Mouse (Mus musculus) heart, adult 2 months (tissue): ENCODE data around the gene Ubqln4. TPM values are rescaled to one million over a fixed set of nuclear protein-coding genes. Genes with fewer than 3 reads are reported as not detected.
A peak's percentile ranks its signal among the peaks of the same experiment; 100 is the strongest.

Experiments
- DNase-seq, 2 experiments: peaks; one replicate each; pipeline ENCODE4 v3.0.0; 2021
- H3K27ac ChIP-seq: fragments of 200-600 bp; 2 replicates; pipeline ENCODE4 v1.8.1; 2022
- H3K27me3 ChIP-seq: fragments of 200-500 bp; 2 replicates; pipeline ENCODE4 v1.6.1; 2012; ENCODE audit warnings: mild to moderate bottlenecking, low read length, inconsistent platforms, mixed read lengths; ENCODE audit not compliant: control insufficient read depth, insufficient read depth
- H3K36me3 ChIP-seq: fragments of 200-500 bp; 2 replicates; pipeline ENCODE4 v1.6.1; 2012; ENCODE audit warnings: low read length, inconsistent platforms; ENCODE audit not compliant: control insufficient read depth, insufficient read depth
- H3K4me1 ChIP-seq: fragments of 200-500 bp; 2 replicates; pipeline ENCODE4 v1.6.1; 2011; ENCODE audit warnings: low read length; ENCODE audit not compliant: control insufficient read depth, insufficient read depth
- H3K4me3 ChIP-seq: fragments of 200-600 bp; 2 replicates; pipeline ENCODE4 v1.8.1; 2022
- H3K79me2 ChIP-seq: fragments of 200-500 bp; replicated peaks from 2 replicates; pipeline ENCODE4 v1.6.1; 2012; ENCODE audit warnings: mild to moderate bottlenecking, inconsistent platforms, low read length, moderate library complexity, mixed read lengths; ENCODE audit not compliant: control insufficient read depth, insufficient read depth
- H3K9ac ChIP-seq: fragments of 200-500 bp; 2 replicates; pipeline ENCODE4 v1.6.1; 2012; ENCODE audit warnings: low read depth, mild to moderate bottlenecking, control low read depth, inconsistent platforms, low read length, mixed read lengths
- CTCF ChIP-seq: fragments of 200-600 bp; IDR thresholded peaks from 2 replicates; pipeline ENCODE4 v1.8.1; 2022; ENCODE audit warnings: antibody characterized with exemption, mild to moderate bottlenecking, moderate library complexity
- EP300 ChIP-seq: fragments of 200-500 bp; IDR thresholded peaks from 2 replicates; pipeline ENCODE4 v1.6.1; 2011; ENCODE audit warnings: low read depth, low read length, control low read depth; ENCODE audit not compliant: insufficient read depth
- POLR2A ChIP-seq: fragments of 200-500 bp; IDR thresholded peaks from 2 replicates; pipeline ENCODE4 v1.6.1; 2011; ENCODE audit warnings: mild to moderate bottlenecking, low read depth, low read length, control low read depth; ENCODE audit not compliant: insufficient read depth
- WGBS: fragments of 180-500 bp; shearing (Covaris S2); methylation state at CpG from one replicate; pipeline ENCODE4 v1.1.7; 2018; 5-methylcytosine and 5-hydroxymethylcytosine counted together
- intact Hi-C: fragments of 180-260 bp; cut with DNase I; formaldehyde crosslinking; loops from one replicate; pipeline ENCODE4 v1.15.1; 2025
- long read RNA-seq: library from polyadenylated mRNA; stranded (forward); transcript quantifications from one replicate; pipeline ENCODE4 v2.0.0, GENCODE M21; 2021
- polyA plus RNA-seq: library from polyadenylated mRNA; depleted of rRNA; stranded (reverse); fragments of >200 nt; gene quantifications from 2 replicates; pipeline ENCODE4 v1.2.3, GENCODE M21; 2012; rRNA removed
- total RNA-seq, 2 experiments: library from RNA; stranded (reverse); gene quantifications; 2 replicates each; pipeline ENCODE4 v1.2.3; 2021

Ubqln4 gene
- total RNA-seq = 10 to 100 TPM; 70.1 to 76.5 TPM
- 69.3 and 86.7 TPM in 2 replicates for polyA plus RNA-seq
- long read RNA-seq, transcript Ubqln4-201 (11 exons, 3,330 nt) = major isoform, 118 of 155 reads
- long read RNA-seq, partial matches to known transcripts = 23 of 155 reads
- long read RNA-seq, other reads (novel, unspliced or antisense) = 14 of 155 reads

DNA sequence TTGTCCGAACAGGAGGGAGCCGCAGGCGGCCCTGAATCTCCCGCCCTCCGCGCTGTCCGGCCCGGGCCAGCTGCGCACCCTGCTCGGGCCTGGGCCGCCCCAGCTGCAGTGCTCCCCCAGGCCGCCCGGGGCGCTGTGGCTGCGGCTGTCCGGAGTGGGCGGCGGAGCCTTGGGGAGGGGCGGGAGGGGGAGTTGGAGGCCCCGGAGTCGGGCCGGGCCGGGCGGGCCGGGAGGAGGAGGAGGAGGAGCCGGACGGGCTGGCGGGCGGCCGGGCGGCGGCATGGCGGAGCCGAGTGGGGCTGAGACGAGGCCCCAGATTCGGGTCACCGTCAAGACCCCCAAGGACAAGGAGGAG is at the start of gene Ubqln4:
Ubqln4 (plus strand) TSS at position 234 of the 355 bp plus-strand sequence.
- peak within 1 kb of the TSS; percentile 97 for H3K27ac ChIP-seq
- H3K9ac ChIP-seq = peak within 1 kb of the TSS; percentile 79
- intact Hi-C loops = loop anchor here (2.0 to 10.0 kb wide), 3 partner anchors 19 to 621 kb away; partner anchors contain the start of gene Scamp3
- peaks cover 3% of the 10 kb centered on the region for H3K4me1 ChIP-seq
- H3K36me3 ChIP-seq = no peaks in the 10 kb centered on the region
- WGBS = under 1% methylated on average over 36 of the region's 37 CpGs
- H3K79me2 ChIP-seq = no peaks in the 10 kb centered on the region
- peak within 1 kb of the TSS; percentile 55 for H3K4me3 ChIP-seq
- peak; percentile 38; the same call in 1 of the 2 replicates for TF ChIP-seq POLR2A
- no peak for TF ChIP-seq EP300
- TF ChIP-seq CTCF = peak; percentile 86
- peak; percentile 95 to 98 for DNase-seq
- no peaks in the 10 kb centered on the region for H3K27me3 ChIP-seq

DNA sequence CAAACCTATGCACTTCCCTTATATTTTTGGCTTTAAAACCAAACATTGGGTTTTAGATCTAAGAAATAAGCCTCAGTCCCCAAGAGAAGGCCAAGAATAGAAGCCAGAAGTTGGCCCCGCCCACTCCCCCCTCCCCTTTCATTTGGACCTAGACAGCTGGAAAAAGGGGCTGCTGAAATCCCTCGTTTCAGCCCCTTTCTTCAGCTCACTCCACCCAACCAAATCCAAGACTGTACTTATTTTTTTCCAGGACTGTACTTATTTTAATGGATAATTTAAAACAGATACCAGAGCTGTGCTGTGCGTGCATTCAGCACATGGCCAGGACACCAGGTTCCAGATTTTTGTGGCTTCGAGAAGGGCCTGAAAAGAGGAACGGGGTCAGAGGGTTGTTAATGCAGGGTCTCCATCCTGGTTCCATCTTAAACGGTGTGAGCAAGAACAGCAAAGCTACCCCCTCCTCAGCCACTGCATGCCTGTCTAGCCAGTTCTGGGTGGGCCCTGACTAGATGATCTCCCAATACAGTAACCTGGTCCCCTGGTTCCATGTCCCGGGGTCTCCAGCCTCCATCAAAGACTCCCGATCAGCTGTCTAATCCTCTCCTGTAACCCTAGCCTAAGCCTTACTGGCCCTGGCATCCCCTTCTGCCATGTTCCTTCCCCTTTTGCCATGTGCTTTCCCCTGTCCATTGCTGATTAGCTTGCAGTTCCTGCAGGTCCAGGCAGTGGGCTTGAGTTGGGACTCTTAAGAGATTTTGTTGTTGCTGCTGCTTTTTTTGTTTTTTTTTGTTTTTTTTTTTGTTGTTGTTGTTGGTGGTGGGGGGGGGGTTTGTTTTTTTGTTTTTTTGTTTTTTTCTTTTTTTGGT is 49.4 kb upstream of the Ubqln4 start:
- intact Hi-C loops = no loop called here
- WGBS = 56% methylated on average over 8 of the region's 8 CpGs
- no peak for TF ChIP-seq POLR2A
- no peak for TF ChIP-seq EP300
- TF ChIP-seq CTCF = no peak
- peaks cover 9% of the 10 kb centered on the region for H3K4me1 ChIP-seq
- no peaks in the 10 kb centered on the region for H3K27me3 ChIP-seq
- peaks cover 4% of the 10 kb centered on the region for H3K36me3 ChIP-seq
- no peak overlapping the region for H3K4me3 ChIP-seq
- H3K79me2 ChIP-seq = 0 out of 2 replicates have a peak, but pooled peaks cover 2% of the 10 kb centered on the region
- H3K9ac ChIP-seq = no peak overlapping the region
- no peak for DNase-seq
- H3K27ac ChIP-seq = peak overlapping the region; percentile 94

DNA sequence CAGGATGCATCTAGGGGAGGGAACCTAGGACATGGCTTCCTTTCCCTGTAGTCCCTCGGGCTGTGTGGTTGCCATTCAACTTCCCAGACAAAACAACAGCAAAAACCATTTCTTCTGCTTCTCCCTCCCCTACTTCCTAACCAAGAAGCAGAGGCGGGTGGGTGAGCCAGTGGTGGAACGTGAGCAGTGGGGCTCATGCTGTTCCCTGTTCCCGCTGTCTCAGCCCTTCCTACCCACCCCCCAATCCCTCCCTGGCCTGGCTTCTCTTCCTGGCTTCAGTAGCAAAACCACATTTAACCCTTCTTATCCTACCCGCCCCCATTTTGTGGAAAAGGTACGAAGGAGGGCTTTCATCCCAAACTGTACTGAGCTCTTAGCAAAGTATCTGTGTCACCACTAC is 48.5 kb upstream of the Ubqln4 start:
- intact Hi-C loops = no loop called here
- TF ChIP-seq EP300 (no peak), CTCF (no peak), POLR2A (no peak)
- 73% methylated on average over 6 of the region's 6 CpGs for WGBS

DNA sequence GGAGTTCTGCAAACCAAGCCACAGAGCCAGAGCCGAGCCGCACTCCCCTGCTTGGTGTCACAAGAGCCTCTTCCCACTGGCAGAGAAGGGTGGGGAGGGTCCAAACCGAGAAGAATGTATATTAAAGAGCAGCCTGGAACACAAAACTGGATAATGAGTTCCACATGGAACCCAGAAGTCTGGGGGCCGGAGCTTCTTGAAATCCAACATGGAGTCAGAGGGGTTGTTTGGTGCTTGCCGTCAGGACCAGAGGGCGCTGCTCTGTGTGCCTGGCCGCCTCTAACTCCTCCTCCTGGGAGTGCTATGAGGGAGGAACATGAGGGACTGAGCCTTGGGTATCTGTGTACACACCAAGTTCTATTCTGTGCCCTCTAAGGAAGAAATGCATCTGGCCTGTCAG is 47.8 kb upstream of the Ubqln4 start:
- Histone ChIP-seq H3K27ac (no peak overlapping the region), H3K36me3 (peaks cover 4% of the 10 kb centered on the region), H3K27me3 (no peaks in the 10 kb centered on the region), H3K79me2 (no peaks in the 10 kb centered on the region), H3K4me1 (peaks cover 10% of the 10 kb centered on the region), H3K9ac (no peak overlapping the region), H3K4me3 (no peak overlapping the region)
- TF ChIP-seq POLR2A = no peak
- no peak for TF ChIP-seq CTCF
- TF ChIP-seq EP300 = no peak
- 72% methylated on average over 7 of the region's 7 CpGs for WGBS
- DNase-seq = no peak
- intact Hi-C loops = no loop called here

More for the DNA sequence above, 48.5 kb upstream of the Ubqln4 start:
- no peak overlapping the region for H3K9ac ChIP-seq
- no peak for DNase-seq
- no peak overlapping the region for H3K27ac ChIP-seq
- no peak overlapping the region for H3K4me3 ChIP-seq
- H3K4me1 ChIP-seq = peaks cover 9% of the 10 kb centered on the region
- H3K36me3 ChIP-seq = peaks cover 4% of the 10 kb centered on the region
- H3K79me2 ChIP-seq = 0 out of 2 replicates have a peak, but pooled peaks cover 2% of the 10 kb centered on the region
- H3K27me3 ChIP-seq = no peaks in the 10 kb centered on the region

DNA sequence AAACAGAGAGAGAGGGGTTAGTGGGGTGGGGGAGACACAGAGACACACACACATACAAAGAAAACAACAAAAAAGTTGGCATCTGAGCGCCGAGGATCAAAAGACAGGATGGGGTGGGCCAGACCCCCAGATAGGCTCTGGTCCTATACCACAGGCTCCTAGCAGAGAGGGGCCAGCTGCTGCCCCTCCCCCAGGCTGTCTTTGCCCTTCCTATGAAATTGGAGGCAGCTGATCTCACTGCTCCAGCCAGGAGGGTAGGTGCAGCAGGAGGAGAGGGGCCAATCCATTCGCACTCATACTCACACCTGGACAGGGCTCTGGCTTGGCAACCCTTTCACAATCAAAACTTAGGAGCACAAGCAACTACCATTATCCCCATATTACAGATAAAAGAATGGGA is 44.3 kb upstream of the Ubqln4 start:
- H3K9ac ChIP-seq = 0 out of 2 replicates have a peak overlapping the region, but pooled peaks have one; percentile 17
- H3K27me3 ChIP-seq = no peaks in the 10 kb centered on the region
- H3K4me1 ChIP-seq = peaks cover 12% of the 10 kb centered on the region
- TF ChIP-seq EP300 (no peak), CTCF (no peak), POLR2A (no peak)
- 69% methylated on average over 3 of the region's 3 CpGs for WGBS
- peak overlapping the region; percentile 60 for H3K4me3 ChIP-seq
- intact Hi-C loops = loop anchor here (2.0 kb wide), 1 partner anchor 16 kb away; no protein-coding TSS in a partner anchor
- no peaks in the 10 kb centered on the region for H3K79me2 ChIP-seq
- peak overlapping the region; percentile 80 for H3K27ac ChIP-seq
- no peak for DNase-seq
- no peaks in the 10 kb centered on the region for H3K36me3 ChIP-seq
